Mouse (Mus musculus) heart, adult 2 months (tissue): ENCODE measurements at regions not wholly inside any gene's neighbourhood (a gene's known extent, or its start where the extent isn't known, plus 50 kb on each side); places are given as distances from the start of the nearest gene placed in this dataset.

ENCODE experiments used
- CTCF ChIP-seq: fragments of 200-600 bp; IDR thresholded peaks from 2 replicates; pipeline ENCODE4 v1.8.1; 2022; ENCODE audit warnings: antibody characterized with exemption, mild to moderate bottlenecking, moderate library complexity
- EP300 ChIP-seq: fragments of 200-500 bp; IDR thresholded peaks from 2 replicates; pipeline ENCODE4 v1.6.1; 2011; ENCODE audit warnings: low read depth, low read length, control low read depth; ENCODE audit not compliant: insufficient read depth
- POLR2A ChIP-seq: fragments of 200-500 bp; IDR thresholded peaks from 2 replicates; pipeline ENCODE4 v1.6.1; 2011; ENCODE audit warnings: mild to moderate bottlenecking, low read depth, low read length, control low read depth; ENCODE audit not compliant: insufficient read depth

DNA sequence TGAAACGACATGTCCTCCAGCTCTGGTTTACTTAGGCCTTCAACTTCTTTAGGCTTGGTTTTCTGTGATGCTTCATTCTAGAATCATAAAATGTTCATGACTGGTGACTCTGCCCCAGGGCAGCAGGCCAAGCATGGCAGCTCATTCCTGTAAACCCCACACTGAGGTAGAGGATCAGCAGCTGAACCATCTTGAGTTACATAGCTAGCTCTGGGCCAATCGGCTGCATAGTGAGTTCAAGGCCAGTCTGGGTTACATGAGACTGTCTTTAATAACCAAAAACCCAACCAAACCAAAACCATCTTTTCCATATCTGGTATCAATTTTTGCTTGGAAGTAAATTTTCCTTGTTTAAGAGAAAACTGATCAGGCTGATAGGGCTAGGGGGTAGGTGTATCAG lies 57.8 kb upstream of the Myl10 start:
- TF ChIP-seq CTCF (no peak), EP300 (no peak), POLR2A (no peak)
